Mouse (Mus musculus): ENCODE measurements around the gene Zmiz1. TPM values are rescaled to one million over a fixed set of nuclear protein-coding genes. Genes with fewer than 3 reads are reported as not detected.

Gene Zmiz1
- total and polyA plus RNA-seq, 2 experiments from 2014 or later, result 38.0 to 75.6 TPM

- 26% methylated on average over 8 of the region's 8 CpGs for WGBS
- H3K27ac ChIP-seq (ENCODE audit: low read depth, low read length), result peak overlapping the region; percentile 54; the same call in 1 of the 2 replicates
- H3K9ac ChIP-seq, result no peak overlapping the region
- no peaks in the 10 kb centered on the region for H3K36me3 ChIP-seq (ENCODE audit: insufficient read depth)
- no peaks in the 10 kb centered on the region for H3K9me3 ChIP-seq (ENCODE audit: low read length)
- no peak overlapping the region for H3K4me3 ChIP-seq (ENCODE audit: low read depth, low read length)
- DNase-seq, result no peak
- H3K4me1 ChIP-seq (ENCODE audit: insufficient read depth), result peaks cover 19% of the 10 kb centered on the region
- no peak for TF ChIP-seq CTCF (IDR thresholded peaks at IDR 0.05; ENCODE audit: low read depth)
- no peaks in the 10 kb centered on the region for H3K27me3 ChIP-seq (ENCODE audit: insufficient read depth, low read length)
- no peak overlapping the region for H3K4me2 ChIP-seq (ENCODE audit: low read depth)
- no peak for ATAC-seq
Measured at GRCm38 (mm10) chr14:25557014-25557413, 98.0 kb downstream of the Zmiz1 start.

GRCm38 (mm10) chr14:25558479-25558878 is 99.5 kb downstream of the Zmiz1 start:
- no peaks in the 10 kb centered on the region for H3K27me3 ChIP-seq (ENCODE audit: insufficient read depth, low read length)
- ATAC-seq, result no peak
- no peak overlapping the region for H3K27ac ChIP-seq (ENCODE audit: low read depth, low read length)
- H3K4me1 ChIP-seq (ENCODE audit: insufficient read depth), result peaks cover 19% of the 10 kb centered on the region
- 91% methylated on average over 1 of the region's 1 CpGs for whole genome bisulfite sequencing
- DNase-seq, result no peak
- H3K4me3 ChIP-seq (ENCODE audit: low read depth, low read length), result no peak overlapping the region
- no peaks in the 10 kb centered on the region for H3K9me3 ChIP-seq (ENCODE audit: low read length)
- TF ChIP-seq CTCF (IDR thresholded peaks at IDR 0.05; ENCODE audit: low read depth), result peak; percentile 46; the same call in 1 of the 2 replicates
- no peaks in the 10 kb centered on the region for H3K36me3 ChIP-seq (ENCODE audit: insufficient read depth)
- no peak overlapping the region for H3K4me2 ChIP-seq (ENCODE audit: low read depth)
- H3K9ac ChIP-seq, result no peak overlapping the region

GRCm38 (mm10) chr14:25559907-25560306 is 100.9 kb downstream of the Zmiz1 start:
- WGBS, result 89% methylated on average over 5 of the region's 5 CpGs
- no peak overlapping the region for H3K4me2 ChIP-seq (ENCODE audit: low read depth)
- H3K4me1 ChIP-seq (ENCODE audit: insufficient read depth), result peaks cover 16% of the 10 kb centered on the region
- H3K9ac ChIP-seq, result no peak overlapping the region
- H3K27me3 ChIP-seq (ENCODE audit: insufficient read depth, low read length), result no peaks in the 10 kb centered on the region
- no peaks in the 10 kb centered on the region for H3K9me3 ChIP-seq (ENCODE audit: low read length)
- ATAC-seq (no peak), DNase-seq (no peak)
- TF ChIP-seq CTCF (IDR thresholded peaks at IDR 0.05; ENCODE audit: low read depth), result no peak
- no peaks in the 10 kb centered on the region for H3K36me3 ChIP-seq (ENCODE audit: insufficient read depth)
- H3K4me3 ChIP-seq (ENCODE audit: low read depth, low read length), result no peak overlapping the region
- H3K27ac ChIP-seq (ENCODE audit: low read depth, low read length), result no peak overlapping the region

- Histone ChIP-seq H3K36me3 (ENCODE audit: insufficient read depth) (no peaks in the 10 kb centered on the region), H3K4me1 (ENCODE audit: insufficient read depth) (peaks cover 7% of the 10 kb centered on the region), H3K9me3 (ENCODE audit: low read length) (no peaks in the 10 kb centered on the region), H3K27me3 (ENCODE audit: insufficient read depth, low read length) (no peaks in the 10 kb centered on the region), H3K4me2 (ENCODE audit: low read depth) (no peak overlapping the region), H3K27ac (ENCODE audit: low read depth, low read length) (no peak overlapping the region), H3K9ac (no peak overlapping the region), H3K4me3 (ENCODE audit: low read depth, low read length) (no peak overlapping the region)
- 0 out of 2 replicates have a peak, but pooled peaks have one; percentile 28 for TF ChIP-seq CTCF (IDR thresholded peaks at IDR 0.05; ENCODE audit: low read depth)
- DNase-seq (no peak), ATAC-seq (no peak)
- 92% methylated on average over 3 of the region's 3 CpGs for WGBS
Measured at GRCm38 (mm10) chr14:25560841-25561240, 101.9 kb downstream of the Zmiz1 start.

- DNase-seq, result no peak
- H3K27me3 ChIP-seq (ENCODE audit: insufficient read depth, low read length), result no peaks in the 10 kb centered on the region
- 0 out of 2 replicates have a peak, but pooled peaks cover 3% of the 10 kb centered on the region for H3K4me1 ChIP-seq (ENCODE audit: insufficient read depth)
- H3K36me3 ChIP-seq (ENCODE audit: insufficient read depth), result no peaks in the 10 kb centered on the region
- no peak for TF ChIP-seq CTCF (IDR thresholded peaks at IDR 0.05; ENCODE audit: low read depth)
- no peak overlapping the region for H3K4me3 ChIP-seq (ENCODE audit: low read depth, low read length)
- H3K27ac ChIP-seq (ENCODE audit: low read depth, low read length), result no peak overlapping the region
- 71% methylated on average over 1 of the region's 1 CpGs for WGBS
- H3K9ac ChIP-seq, result no peak overlapping the region
- no peak overlapping the region for H3K4me2 ChIP-seq (ENCODE audit: low read depth)
- no peak for ATAC-seq
- H3K9me3 ChIP-seq (ENCODE audit: low read length), result no peaks in the 10 kb centered on the region
Measured at GRCm38 (mm10) chr14:25561716-25562115, 102.7 kb downstream of the Zmiz1 start.

GRCm38 (mm10) chr14:25562447-25562846 is 103.5 kb downstream of the Zmiz1 start:
- H3K4me3 ChIP-seq (ENCODE audit: low read depth, low read length), result no peak overlapping the region
- H3K9me3 ChIP-seq (ENCODE audit: low read length), result no peaks in the 10 kb centered on the region
- 0 out of 2 replicates have a peak, but pooled peaks cover 3% of the 10 kb centered on the region for H3K4me1 ChIP-seq (ENCODE audit: insufficient read depth)
- DNase-seq (no peak), ATAC-seq (no peak)
- H3K36me3 ChIP-seq (ENCODE audit: insufficient read depth), result no peaks in the 10 kb centered on the region
- H3K27ac ChIP-seq (ENCODE audit: low read depth, low read length), result no peak overlapping the region
- 90% methylated on average over 4 of the region's 4 CpGs for WGBS
- TF ChIP-seq CTCF (IDR thresholded peaks at IDR 0.05; ENCODE audit: low read depth), result no peak
- no peaks in the 10 kb centered on the region for H3K27me3 ChIP-seq (ENCODE audit: insufficient read depth, low read length)
- H3K4me2 ChIP-seq (ENCODE audit: low read depth), result no peak overlapping the region
- no peak overlapping the region for H3K9ac ChIP-seq

- TF ChIP-seq CTCF (IDR thresholded peaks at IDR 0.05; ENCODE audit: low read depth), result no peak
- no peaks in the 10 kb centered on the region for H3K36me3 ChIP-seq (ENCODE audit: insufficient read depth)
- 72% methylated on average over 7 of the region's 7 CpGs for WGBS
Measured at GRCm38 (mm10) chr14:25562909-25563308, 103.9 kb downstream of the Zmiz1 start.

More at GRCm38 (mm10) chr14:25562909-25563308, 103.9 kb downstream of the Zmiz1 start:
- H3K4me3 ChIP-seq (ENCODE audit: low read depth, low read length), result no peak overlapping the region
- ATAC-seq, result no peak
- H3K27ac ChIP-seq (ENCODE audit: low read depth, low read length), result no peak overlapping the region
- no peak overlapping the region for H3K4me2 ChIP-seq (ENCODE audit: low read depth)
- H3K27me3 ChIP-seq (ENCODE audit: insufficient read depth, low read length), result no peaks in the 10 kb centered on the region
- no peaks in the 10 kb centered on the region for H3K9me3 ChIP-seq (ENCODE audit: low read length)
- H3K4me1 ChIP-seq (ENCODE audit: insufficient read depth), result no peaks in the 10 kb centered on the region
- DNase-seq, result no peak
- no peak overlapping the region for H3K9ac ChIP-seq
